Mouse (Mus musculus): ENCODE results near the gene Tnfsf13.

DNA sequence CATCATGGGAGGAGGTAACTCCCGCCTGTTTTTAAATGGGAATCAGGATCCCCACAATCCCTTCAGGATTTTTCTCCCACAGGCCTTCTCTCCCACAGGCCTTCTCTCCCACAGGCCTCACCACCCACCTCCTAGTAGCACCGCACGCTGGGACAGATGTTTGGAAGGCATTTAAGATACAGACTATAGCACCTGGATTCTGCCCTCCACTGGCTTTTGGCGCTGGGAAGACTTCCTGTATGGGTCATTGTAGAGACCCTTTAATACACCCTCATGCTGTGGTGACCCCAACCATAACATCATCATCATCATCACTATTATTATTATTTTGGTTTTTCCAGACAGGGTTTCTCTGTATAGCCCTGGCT, 21.9 kb upstream of the Tnfsf13 start:
- TF ChIP-seq GATA1 (IDR thresholded peaks at IDR 0.05; ENCODE audit: borderline replicate concordance, low read length), result no peak
- no peak for TF ChIP-seq FLI1 (IDR thresholded peaks at IDR 0.05; ENCODE audit: low read length)

Data from megakaryocyte, embryonic 14.5 days (primary cell).